Mouse (Mus musculus): ENCODE results near the gene Slc25a17. TPM values are rescaled to one million over a fixed set of nuclear protein-coding genes. Genes with fewer than 3 reads are reported as not detected.

The Slc25a17 gene
- total RNA-seq, 2 experiments from 2014 or later: 24.3 to 26.5 TPM

DNA sequence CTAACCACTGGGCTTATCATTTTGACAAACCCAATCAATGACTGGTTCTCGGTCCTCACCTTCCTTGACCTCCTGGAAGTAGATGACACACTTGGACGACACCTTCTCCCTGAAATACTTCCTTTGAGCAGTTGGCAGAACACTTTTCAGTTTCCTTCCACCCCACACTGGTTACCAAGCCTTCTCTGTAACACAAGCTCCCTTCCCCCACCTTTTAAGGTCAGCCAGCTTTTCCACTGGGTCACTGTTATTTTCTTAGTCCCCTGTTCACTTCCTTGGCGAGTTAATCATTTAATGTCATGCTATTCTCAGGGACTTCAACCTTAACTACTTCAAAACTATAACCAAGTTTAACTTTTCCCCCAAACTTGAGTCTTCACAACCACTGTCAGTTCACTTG, 1.7 kb downstream of the Slc25a17 start:
- intact Hi-C loops (cut with DNase I): no loop called here
- DNase-seq: no peak

DNA sequence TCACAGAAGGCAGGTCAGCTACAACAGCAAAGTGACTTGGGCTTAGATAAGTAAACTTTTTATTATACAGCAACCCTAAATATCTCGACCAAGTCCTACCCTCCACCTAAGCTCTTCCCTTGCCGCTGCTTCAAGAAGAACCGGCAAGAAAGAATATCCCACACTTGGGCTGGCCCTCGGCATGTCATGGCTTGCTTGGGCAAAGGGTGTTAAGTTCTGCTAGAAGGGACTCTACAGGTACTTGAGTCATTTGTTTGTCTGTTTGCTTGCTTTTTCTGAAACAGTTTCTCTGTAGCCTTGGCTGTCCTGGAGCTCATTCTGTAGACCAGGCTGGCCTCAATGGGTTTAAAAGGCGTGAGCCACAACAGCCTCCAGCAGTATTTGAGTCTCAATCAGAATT, 3.7 kb downstream of the Slc25a17 start:
- DNase-seq: no peak
- intact Hi-C loops (cut with DNase I): no loop called here

DNA sequence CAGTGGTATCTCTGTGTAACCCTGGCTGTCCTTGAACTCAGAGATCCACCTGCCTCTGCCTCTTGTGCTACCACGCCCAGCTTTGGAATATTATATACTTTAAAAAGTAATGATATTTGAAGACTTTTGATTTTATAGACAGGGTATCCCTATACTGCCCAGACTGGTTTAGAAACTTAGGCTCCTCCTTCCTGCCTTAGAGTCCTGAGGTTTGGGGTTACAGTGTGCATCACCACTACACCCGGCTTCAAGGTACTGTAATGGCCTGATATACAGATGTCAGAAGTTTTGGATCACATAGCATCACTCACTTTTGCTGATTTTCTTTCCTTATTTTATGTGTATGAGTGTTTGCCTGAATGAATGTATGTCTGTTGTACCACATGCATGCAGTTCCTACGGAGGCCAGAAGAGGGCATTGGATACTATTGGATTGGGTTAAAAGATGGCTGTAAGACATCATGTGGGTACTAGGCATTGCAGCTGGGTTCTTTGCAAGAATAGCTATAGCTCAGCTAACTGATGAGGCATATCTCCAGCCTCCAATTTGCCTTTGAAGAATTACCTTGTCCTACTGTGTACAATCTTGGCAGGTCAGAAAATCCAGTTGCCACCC, 5.4 kb downstream of the Slc25a17 start:
- intact Hi-C loops (cut with DNase I): no loop called here
- DNase-seq: peak; percentile 21 to 48

DNA sequence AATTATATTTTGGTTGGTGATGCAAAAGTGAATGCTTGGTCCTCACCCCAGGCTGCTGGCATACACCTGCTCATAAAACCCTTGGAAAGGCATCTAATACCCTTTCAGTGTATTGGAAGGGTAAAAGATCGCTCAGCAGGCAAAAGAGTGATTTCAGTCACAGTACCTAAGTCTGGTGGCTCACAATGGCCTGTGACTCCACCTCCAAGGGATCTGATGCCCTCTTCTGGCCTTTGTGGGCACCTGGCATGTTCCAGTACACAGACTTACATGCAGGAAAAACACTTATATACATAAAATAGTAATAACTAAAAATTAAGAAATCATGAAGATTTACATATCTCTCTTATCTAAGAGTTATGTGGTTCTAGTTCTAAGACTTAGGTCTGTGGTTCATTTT, 8.0 kb downstream of the Slc25a17 start:
- no peak for DNase-seq
- intact Hi-C loops (cut with DNase I): loop anchor here (5.0 kb wide), 1 partner anchor 115 kb away; the partner anchor contains the start of gene Mchr1

DNA sequence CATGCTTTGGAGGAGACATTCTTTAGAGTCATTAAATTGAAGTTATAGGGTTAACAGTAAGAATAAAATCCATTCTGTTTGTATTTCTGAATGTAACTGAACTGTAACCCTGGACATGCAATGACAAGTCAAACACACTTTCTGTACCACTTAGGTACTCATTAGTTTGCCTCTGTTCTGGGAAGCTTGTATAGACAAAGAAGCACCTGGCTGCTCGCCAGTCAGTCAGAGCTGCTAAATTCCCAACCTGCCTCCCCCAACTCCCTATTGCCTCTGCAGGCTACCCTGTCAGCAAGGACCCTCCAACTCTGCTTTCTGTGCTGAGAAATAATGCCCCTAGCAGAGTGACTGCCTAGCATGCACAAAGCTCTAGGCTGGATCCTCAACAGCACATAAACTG, 10.2 kb downstream of the Slc25a17 start:
- no peak for DNase-seq
- intact Hi-C loops (cut with DNase I): loop anchor here (5.0 kb wide), 1 partner anchor 113 kb away; the partner anchor contains the start of gene Mchr1

DNA sequence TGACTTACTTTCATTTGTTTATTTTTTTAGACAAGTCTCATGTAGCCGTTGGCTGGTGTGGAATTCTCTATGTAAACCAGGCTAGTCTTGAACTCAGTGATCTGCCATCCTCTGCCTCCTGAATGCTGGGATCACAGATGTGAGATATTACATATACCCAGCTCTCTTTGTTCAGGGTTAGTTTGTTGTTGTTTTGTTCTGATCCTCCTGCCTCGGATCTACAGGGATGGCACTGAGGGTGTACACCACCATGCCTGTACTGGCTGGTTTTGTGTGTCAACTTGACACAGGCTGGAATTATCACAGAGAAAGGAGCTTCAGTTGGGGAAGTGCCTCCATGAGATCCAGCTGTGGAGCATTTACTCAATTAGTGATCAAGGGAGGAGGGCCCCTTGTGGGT, 12.2 kb downstream of the Slc25a17 start:
- no peak for DNase-seq
- intact Hi-C loops (cut with DNase I): no loop called here

DNA sequence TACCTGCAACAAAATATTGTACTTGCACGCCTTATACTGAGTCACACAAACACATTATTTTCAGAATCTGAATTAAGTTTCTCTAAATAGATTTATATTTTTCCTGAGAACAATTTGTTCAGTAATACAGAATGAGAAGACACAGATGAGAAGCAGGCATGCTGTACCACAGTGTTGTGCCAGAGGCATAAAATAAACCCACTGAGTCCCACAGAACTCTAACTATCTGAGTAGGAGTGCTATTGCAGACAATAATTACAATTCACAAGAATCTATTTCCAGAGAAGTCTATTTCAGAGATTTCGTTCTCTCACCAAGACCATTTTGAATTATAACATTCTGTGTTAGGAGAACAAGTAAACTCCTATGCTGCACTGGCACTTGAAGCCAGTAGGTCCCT, 13.1 kb downstream of the Slc25a17 start:
- intact Hi-C loops (cut with DNase I): no loop called here
- no peak for DNase-seq

DNA sequence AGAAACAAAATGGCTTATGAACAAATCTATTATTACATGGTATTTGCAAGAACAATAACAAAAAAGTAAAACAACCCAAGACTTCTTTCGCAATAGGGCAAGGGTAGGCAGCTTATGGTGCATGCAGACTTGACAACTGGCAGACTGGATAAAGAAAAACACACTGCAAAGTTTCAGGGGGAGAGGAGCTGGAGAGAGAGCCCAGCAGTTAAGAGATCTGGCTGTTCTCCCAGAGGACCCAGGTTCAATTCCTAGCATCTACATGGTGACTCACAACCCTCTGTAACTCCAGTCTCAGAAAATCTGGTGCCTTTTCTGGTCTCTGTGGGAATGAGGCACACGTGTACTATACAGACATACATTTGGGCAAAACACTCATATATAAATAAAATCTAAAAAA, 19.2 kb downstream of the Slc25a17 start:
- intact Hi-C loops (cut with DNase I): no loop called here

DNA sequence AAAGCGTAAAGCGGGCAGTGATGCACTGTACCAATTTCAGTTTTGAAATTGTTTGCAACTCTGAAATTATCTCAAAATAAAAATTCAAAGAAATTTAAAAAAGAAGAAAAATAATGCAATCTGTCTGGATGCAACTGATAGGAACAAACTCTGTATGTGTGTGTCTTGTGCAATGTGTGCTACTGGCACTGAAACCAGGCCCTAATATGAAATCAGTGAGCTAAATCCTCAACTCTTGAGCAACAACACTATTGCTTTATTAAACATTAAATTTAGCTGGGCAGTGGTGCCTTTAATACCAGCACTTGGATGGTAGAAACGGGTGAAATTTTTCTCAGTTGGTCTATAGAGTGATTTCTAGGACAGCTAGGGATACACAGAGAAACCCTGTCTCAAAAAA, 21.5 kb downstream of the Slc25a17 start:
- DNase-seq: no peak
- intact Hi-C loops (cut with DNase I): no loop called here

More for the DNA sequence above, 19.2 kb downstream of the Slc25a17 start:
- no peak for DNase-seq

DNA sequence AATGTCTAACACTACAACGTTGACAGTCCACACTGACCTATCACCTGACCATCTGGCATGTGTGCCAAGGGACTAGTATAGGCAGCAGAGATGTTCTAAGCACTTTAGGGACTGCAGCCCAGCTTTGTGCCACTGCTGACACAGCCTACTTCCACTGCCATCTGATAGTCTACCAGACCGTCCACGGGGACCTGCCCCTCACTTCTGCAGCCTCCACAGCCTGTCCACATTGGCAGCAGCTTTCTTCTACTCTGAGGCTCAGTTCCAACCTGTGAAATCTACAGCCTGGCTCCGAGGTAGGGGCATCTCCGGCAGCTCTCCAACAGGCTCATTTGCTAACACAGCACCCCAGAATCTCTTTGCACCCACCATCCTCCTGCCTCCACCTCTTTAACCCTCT, 24.1 kb downstream of the Slc25a17 start:
- DNase-seq: no peak
- intact Hi-C loops (cut with DNase I): no loop called here

DNA sequence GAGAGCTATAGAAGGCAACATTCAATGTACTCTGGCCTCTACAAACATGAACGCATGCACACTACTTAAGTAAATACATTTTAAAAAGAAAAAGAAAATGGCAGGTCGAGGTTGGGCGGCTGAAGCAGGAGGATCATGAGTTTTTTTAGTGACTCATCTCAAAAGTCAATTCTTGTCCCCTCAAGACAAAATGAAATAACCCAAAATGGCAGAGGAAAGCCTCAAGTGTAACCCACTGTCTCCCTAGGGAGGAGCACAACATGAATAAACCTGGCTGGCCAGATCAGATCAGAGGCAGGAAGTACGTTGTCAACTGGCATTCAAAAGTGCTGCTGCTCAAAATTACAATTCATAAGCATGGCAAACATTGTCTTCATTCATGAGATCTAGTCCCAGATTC, 28.1 kb downstream of the Slc25a17 start:
- DNase-seq: no peak
- intact Hi-C loops (cut with DNase I): no loop called here

DNA sequence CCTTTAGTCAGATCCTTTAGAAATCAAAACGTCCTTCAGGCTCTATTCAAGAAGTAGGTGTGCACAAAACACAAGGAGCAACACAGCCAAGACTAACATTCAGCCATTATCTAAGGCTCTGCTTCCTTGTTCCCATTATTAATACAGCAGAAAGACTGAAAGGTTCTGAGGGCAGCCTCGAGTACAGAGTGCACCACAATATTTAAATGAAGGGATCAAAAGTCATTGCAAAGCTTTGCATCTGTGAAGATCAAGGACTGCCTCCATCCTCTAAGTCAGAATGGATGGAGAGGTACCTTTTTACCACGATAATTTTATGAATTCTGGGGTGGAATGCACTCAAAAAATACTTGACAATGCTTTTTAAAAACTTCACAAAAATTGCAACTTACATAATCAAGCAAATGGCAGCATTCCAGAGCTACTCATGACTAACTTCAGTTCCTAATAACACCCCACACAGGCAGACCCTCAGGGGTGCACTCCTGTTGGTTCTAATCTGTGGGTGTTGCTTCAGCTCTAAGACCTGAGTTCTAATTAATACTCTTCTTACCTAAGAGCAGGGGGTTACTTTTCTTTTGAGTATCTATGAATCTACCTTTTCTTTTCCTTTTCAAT, 29.7 kb downstream of the Slc25a17 start:
- DNase-seq: no peak
- intact Hi-C loops (cut with DNase I): no loop called here

DNA sequence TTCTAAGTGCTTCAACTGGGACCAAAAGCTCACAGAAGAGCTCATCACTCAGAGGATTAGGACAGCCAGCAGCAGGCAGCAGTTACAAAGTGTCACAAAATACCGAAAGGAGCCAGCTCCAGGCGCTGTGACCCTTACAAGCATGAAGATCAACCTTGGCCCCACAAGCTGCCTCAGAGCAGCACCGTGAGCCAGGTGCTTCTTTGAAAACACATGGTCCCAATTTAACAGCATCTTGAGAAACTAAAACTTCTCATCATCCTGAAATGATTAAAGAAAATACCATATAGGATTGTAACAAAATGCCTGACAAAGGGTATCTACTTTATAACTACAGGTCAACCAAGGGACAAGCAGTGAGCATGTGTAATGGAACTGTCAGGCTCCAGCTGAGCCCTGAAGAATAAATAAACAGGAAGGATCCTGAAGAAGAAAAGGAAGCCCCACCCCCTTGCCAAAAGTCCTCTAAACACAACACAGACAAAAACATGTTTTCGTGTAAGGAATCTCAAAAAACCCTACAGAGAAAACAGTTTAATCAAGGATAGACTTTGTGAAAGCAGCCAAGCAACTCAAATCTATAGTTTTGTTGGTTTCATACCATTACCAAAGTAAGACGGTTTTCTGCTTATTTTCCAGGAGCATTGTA, 30.8 kb downstream of the Slc25a17 start:
- no peak for DNase-seq
- intact Hi-C loops (cut with DNase I): no loop called here

DNA sequence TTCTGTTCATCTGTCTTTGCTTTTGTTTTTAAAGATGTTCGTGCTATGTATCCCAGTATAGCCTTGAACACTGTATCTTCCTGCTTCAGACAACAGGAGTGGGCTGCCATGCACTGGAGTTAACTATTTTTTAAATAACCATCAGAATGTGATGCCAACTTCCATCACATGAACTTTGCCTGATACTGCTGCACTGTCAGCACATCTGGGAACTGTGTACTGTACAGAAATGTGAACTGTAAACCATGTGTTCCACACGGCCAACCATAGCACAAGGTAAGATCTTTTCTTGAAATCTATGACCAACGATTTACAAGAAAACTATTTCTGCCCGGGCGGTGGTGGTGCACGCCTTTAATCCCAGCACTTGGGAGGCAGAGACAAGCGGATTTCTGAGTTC, 33.1 kb downstream of the Slc25a17 start:
- intact Hi-C loops (cut with DNase I): no loop called here
- DNase-seq: no peak

DNA sequence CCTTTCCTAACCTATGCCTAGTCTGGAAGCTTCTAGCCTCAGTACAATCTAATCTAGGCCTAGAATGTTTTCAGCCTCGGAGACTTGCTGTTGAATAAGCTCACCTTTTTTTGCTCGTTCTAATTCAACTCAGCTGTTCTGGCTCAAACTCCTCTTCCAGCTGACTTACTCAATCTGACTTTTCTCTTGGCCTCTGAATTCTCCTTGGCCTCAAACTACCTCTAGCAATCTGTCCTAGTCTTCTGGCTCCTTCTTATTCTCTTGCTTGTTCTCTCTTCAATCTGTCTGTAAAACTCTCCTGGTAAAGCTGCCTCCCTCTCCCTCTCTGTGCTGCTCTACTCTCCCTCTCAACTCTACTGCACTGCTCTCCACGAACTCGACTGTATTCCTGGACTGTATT, 35.6 kb downstream of the Slc25a17 start:
- no peak for DNase-seq
- intact Hi-C loops (cut with DNase I): no loop called here

DNA sequence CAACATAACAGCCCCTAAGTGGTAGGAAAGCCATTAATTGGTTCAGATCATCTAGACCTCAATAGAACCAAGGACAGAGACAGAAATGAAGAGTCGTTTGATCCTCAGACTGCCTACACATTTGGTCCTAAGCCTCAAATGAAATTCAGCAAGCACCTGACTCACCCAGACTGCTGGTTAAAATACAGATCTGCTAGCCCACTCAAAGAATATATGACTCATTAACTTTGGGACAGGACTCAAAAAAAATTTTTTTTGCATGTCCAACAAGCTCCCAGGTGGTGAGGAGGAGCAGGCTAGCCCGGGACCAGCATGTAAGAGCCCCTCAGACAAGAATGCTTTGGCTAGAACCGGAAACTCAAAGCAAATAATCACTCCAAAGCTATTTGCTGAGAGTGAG, 40.5 kb downstream of the Slc25a17 start:
- DNase-seq: no peak

DNA sequence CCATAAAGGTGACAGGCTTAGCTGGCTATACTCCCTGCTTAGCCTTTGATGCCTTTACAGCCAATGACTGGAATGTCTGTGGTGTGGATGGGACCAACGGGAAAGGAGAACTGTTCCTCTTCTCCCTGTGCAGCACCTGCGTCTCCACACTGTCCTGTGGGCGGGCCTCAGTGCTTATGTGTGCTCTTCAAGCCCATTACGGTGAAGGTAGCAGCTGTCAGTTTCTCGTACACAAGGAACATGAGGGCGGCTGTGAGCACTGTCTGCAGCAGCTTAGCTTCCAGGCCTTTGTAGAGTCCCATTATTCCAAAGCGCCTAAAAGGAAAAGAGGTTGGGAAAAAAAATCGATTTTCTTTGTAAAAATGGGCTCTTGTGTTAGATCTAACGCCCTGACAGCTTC, 41.1 kb downstream of the Slc25a17 start:
- intact Hi-C loops (cut with DNase I): no loop called here

More for the DNA sequence above, 40.5 kb downstream of the Slc25a17 start:
- intact Hi-C loops (cut with DNase I): no loop called here

DNA sequence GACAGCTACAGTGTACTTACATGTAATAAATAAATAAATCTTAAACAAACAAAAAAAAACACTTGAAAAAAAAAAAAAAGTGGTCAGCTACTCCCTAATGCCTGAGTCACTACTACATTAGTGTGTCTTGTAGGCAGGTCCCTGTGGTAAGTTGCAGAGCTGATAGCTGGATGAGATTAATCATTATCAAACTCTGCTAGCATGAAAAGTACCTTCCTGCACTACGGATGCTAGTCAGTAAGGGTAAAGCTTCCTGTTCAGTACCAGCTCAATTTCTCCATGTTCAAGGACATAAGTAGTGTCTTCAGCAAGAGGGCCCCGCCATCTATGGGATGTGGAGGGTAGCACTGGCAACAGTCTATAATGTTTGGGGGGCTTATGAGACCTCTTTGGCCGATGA, 46.7 kb downstream of the Slc25a17 start:
- DNase-seq: no peak
- intact Hi-C loops (cut with DNase I): no loop called here

More for the DNA sequence above, 41.1 kb downstream of the Slc25a17 start:
- DNase-seq: no peak

DNA sequence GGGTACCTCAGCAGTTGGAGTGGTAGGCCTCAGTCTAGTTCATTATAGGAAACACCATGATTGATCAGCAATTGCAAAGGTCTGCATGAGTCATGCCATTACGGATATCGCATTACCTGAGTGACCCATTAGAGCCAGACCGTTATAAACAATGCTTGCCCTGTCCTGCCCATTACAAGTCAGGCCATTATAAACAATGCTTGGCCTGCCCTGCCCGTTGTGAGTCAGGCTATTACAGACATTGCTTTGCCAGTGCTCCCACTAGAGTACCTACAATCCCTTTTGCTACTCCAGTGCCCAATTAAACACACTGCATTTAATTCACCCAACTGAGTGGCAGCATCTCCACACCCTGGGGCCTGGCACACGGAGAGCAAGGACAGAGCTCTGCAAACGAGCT, 49.6 kb downstream of the Slc25a17 start:
- no peak for DNase-seq
- intact Hi-C loops (cut with DNase I): no loop called here

DNA sequence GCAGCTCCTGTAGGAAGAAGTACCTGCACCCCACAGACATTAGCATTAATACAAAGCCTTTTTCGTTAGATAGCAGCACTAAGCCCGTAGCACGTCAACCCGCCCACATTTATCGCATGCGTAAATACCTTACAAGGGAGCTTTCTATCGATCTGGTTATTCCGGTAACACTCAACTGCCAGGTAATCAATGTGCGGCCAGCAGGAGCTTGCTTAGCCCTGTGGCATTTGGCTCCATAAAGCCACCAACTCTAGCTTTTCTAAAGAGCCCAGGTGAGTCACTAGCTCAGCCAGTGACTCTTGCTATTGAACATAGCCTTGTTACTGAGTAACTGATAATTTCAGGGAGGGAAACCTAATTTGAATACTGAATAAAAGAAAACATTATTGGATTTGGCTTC, 50.3 kb downstream of the Slc25a17 start:
- intact Hi-C loops (cut with DNase I): no loop called here

DNA sequence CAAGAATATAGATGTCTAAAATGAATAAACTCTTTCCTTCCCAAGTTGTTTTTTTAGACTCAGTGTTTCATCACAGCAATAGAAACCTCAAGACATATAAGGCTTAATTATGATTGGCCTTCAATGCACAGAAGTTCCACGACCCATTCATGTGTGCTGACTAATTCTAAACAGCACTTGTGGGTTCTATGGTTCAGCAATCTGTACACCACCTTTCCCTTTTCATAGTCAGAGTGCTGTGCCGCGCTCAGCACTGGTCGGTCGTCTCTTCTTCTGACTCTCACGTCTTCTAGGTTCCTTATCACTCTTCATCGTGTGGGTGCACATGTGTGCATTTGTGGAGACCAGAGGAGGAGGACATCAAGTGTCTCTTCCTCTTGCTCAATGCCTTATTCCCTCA, 52.6 kb downstream of the Slc25a17 start:
- intact Hi-C loops (cut with DNase I): no loop called here
- DNase-seq: no peak

More for the DNA sequence above, 50.3 kb downstream of the Slc25a17 start:
- no peak for DNase-seq

DNA sequence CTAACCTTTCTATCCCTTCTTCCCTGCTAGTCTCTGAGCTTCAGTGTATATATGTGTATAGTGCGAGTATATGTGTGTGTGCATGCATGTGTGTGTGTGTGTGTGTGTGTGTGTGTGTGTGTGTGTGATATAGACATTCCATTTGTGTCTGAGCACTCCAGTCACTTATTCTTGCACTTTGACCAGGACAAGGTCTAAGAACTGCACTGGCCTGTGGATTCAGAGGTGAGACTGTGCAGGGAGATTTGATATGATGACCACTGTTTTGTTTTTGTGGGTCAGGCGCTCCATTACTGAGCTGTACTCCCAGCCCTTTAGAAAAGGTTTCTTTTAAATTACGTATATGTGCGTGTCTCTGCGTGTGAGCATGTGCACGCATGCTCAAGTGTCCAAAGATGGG, 54.1 kb downstream of the Slc25a17 start:
- no peak for DNase-seq
- intact Hi-C loops (cut with DNase I): no loop called here
